Mouse (Mus musculus) thymus, adult 2 months (tissue): ENCODE data around the gene Ccdc152. TPM values are rescaled to one million over a fixed set of nuclear protein-coding genes. Genes with fewer than 3 reads are reported as not detected.

Experiments used
- DNase-seq: peaks from one replicate; pipeline ENCODE4 v3.0.0; 2021
- H3K27ac ChIP-seq: fragments of 200-500 bp; 2 replicates; pipeline ENCODE4 v1.5.1; 2012; ENCODE audit warnings: low read length, control low read depth; ENCODE audit not compliant: control insufficient read depth, insufficient read depth
- H3K27me3 ChIP-seq: fragments of 200-500 bp; 2 replicates; pipeline ENCODE4 v1.6.1; 2012; ENCODE audit warnings: mild to moderate bottlenecking, low read length, moderate library complexity, mixed read lengths; ENCODE audit not compliant: control insufficient read depth, insufficient read depth
- H3K36me3 ChIP-seq: fragments of 200-500 bp; 2 replicates; pipeline ENCODE4 v1.6.1; 2012; ENCODE audit warnings: mild to moderate bottlenecking, low read length, moderate library complexity; ENCODE audit not compliant: control insufficient read depth, insufficient read depth
- H3K4me1 ChIP-seq: fragments of 200-500 bp; replicated peaks from 2 replicates; pipeline ENCODE4 v1.6.1; 2012; ENCODE audit warnings: low read length; ENCODE audit not compliant: control insufficient read depth, insufficient read depth
- H3K4me3 ChIP-seq: fragments of 200-500 bp; 2 replicates; pipeline ENCODE4 v1.5.1; 2012; ENCODE audit warnings: mild to moderate bottlenecking, low read length, control low read depth, moderate library complexity; ENCODE audit not compliant: control insufficient read depth, insufficient read depth
- CTCF ChIP-seq: fragments of 200-500 bp; IDR thresholded peaks from 2 replicates; pipeline ENCODE4 v1.5.1; 2012; ENCODE audit warnings: mild to moderate bottlenecking, control low read depth, low read length, moderate library complexity, borderline replicate concordance; ENCODE audit not compliant: control insufficient read depth, poor library complexity, insufficient read depth; ENCODE audit errors: extremely low read depth
- POLR2A ChIP-seq: fragments of 200-500 bp; IDR thresholded peaks from 2 replicates; pipeline ENCODE4 v1.6.1; 2012; ENCODE audit warnings: mild to moderate bottlenecking, low read length, control low read depth, moderate library complexity; ENCODE audit not compliant: control insufficient read depth, poor library complexity, insufficient read depth; ENCODE audit errors: extremely low read depth
- WGBS: fragments of 180-500 bp; shearing (Covaris S2); methylation state at CpG from one replicate; pipeline ENCODE4 v1.1.7; 2018; 5-methylcytosine and 5-hydroxymethylcytosine counted together
- polyA plus RNA-seq: library from polyadenylated mRNA; depleted of rRNA; stranded (reverse); fragments of >200 nt; gene quantifications from 2 replicates; pipeline ENCODE4 v1.2.3, GENCODE M21; 2012; rRNA removed

The Ccdc152 gene
- polyA plus RNA-seq, 1 experiment = 0.80 TPM

GRCm38 (mm10) chr15:3232168-3232835 lies 71.0 kb downstream of the Ccdc152 start:
- Histone ChIP-seq H3K4me3 (no peak overlapping the region), H3K4me1 (peaks cover 8% of the 10 kb centered on the region), H3K36me3 (no peaks in the 10 kb centered on the region), H3K27me3 (no peaks in the 10 kb centered on the region), H3K27ac (no peak overlapping the region)
- WGBS = 88% methylated on average over 9 of the region's 9 CpGs
- TF ChIP-seq CTCF (no peak), POLR2A (no peak)
- no peak for DNase-seq

GRCm38 (mm10) chr15:3231004-3231403 lies 72.3 kb downstream of the Ccdc152 start:
- no peak overlapping the region for H3K4me3 ChIP-seq
- H3K27ac ChIP-seq = no peak overlapping the region
- H3K27me3 ChIP-seq = no peaks in the 10 kb centered on the region
- no peak for DNase-seq
- WGBS = 92% methylated on average over 4 of the region's 4 CpGs
- H3K4me1 ChIP-seq = peaks cover 8% of the 10 kb centered on the region
- TF ChIP-seq CTCF (no peak), POLR2A (no peak)
- no peaks in the 10 kb centered on the region for H3K36me3 ChIP-seq

Other genes with a start within 250 kb of the Ccdc152 start
- 193 and 199 TPM in 2 replicates for gene Selenop, start 35.0 kb downstream of the Ccdc152 start, polyA plus RNA-seq